Mouse (Mus musculus) spleen, postnatal 4 days (tissue): ENCODE results near the gene Pde6b.

Experiments used
- DNase-seq, 2 experiments: peaks; one replicate each; pipeline ENCODE4 v3.0.0; 2022; ENCODE audit warnings: low spot score in 2 of 2

Pde6b gene

DNA sequence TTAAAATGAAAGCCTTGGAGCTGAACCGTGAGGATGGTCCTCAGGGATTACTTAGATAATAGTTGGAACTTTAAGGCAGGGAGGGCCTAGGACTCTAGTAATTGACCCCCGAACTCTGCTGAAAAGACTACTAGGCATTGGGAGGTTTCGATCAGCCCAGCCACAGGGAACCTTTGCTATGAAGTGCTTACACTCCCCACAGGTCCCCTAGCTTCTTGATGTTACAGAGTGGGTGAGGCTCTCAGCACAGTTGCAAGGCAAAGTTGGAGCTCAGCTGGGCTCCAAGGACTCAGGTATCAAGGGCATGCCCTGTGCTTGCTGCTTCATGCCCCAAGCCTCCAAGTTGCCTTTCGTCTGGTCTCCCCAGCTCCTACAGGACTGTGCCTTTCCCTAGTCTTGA, 74.3 kb downstream of the Pde6b start:
- DNase-seq: no peak

DNA sequence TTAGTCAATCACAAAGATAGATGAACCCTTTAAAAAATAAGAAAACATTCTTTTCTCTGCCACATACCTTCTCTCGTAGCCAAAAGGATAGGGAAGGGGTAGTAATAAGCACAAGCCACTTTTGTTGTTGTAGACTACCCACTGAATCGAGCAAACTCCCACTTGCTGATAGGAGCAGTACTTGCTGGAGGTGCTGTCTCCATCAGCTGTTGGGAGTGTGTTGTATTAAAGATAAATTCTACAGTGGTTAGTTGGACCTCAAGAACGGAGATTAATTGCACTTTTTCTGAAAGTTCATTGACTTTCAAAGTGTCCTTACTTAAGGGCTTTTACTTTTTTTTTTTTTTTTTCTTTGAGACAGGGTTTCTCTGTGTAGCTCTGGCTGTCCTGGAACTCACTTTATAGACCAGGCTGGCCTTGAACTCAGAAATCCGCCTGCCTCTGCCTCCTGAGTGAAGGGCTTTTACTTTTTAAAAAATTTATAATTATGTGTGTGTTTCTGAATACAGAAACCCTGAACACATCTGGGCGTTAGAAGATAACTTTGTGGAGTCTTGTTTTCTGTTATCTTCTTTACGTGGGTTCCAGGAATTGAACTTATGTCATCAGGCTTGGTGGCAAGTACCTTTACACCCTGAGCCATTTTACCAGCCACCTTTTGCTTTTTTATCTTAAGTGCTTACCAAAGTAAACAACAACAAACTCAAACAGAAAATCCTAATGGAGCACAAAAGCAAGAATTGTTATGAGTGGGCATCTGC, 77.1 kb downstream of the Pde6b start:
- DNase-seq: no peak

DNA sequence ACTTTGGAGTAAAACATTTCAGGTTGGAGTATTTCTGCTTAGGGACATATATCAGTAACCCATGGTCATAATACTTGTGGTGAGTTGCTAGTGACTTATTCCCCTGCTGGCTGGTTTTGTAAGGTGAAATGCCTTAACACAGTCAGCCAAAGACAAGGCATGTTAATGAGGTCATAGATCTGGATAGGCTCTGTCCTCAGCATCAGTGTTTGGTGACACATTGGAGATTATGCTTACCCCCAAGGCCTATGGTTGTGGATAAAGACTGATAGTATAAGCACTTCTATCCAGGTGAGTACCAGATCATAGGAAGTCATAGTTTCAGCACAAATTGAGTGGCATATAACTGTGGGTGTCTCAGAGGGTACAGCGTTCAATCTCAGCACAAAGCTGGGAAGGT, 78.5 kb downstream of the Pde6b start:
- no peak for DNase-seq

DNA sequence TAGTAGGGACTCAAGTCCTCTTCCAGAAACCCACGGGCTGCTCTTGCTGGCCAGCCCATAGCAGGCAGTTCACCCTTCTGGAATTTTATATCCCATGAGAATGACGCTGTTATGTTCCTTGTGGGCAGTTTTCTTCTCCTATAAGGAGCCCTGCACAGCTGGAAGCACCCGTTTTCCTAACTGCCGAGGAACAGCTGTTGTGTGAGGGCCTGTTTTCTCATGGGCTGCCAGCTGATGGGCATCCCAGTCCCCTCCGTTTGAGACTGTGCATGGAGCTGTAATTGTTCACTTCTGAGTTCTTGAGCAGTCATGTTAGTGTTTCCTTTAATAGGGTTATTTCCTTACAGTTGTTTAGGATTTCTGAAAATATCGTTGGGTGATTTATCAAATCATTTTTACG, 81.4 kb downstream of the Pde6b start:
- no peak for DNase-seq

DNA sequence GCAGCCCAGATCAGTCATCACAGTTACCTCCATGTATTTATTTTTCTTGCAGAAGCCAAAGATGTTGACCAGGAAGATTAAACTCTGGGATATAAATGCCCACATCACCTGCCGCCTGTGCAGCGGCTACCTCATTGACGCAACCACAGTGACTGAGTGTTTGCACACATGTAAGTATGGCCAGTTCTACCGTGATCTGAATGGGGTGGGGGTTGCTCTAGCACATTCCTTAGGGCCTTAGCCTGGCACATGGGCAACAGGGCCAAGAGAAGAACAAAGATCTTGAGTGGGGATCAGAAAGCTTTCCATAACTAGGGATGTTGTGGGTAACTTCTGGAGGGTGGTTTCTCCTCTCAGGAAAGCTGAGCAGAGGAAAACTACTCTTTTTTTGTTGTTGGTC, 85.5 kb downstream of the Pde6b start:
- no peak for DNase-seq

DNA sequence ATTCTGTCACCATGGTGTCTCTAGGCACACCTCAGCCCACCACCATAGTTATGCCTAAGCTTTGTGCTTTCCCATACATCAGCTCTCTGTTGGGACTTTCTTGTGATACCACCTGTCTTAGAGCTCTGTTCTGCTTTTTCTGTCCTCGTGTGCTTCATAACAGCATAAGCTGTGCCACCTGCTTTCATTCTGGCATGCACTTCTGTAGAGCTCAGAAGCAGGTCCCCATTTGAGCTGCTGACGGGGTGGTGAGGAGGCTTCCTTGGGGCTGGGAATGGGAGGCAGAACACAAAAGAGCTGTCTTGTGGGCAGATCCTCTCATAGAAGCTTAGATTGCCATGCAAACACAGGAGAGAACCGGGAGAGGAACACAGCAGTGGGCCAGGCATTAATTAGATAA, 87.8 kb downstream of the Pde6b start:
- no peak for DNase-seq
